Mouse (Mus musculus): ENCODE measurements around the gene Pigz. TPM values are rescaled to one million over a fixed set of nuclear protein-coding genes. Genes with fewer than 3 reads are reported as not detected.

Pigz gene
- polyA plus RNA-seq (2015; fragmentation: Nextera tagmentation; extraction: Ambion mirVana): 1.4 and 1.7 TPM in 2 replicates

DNA sequence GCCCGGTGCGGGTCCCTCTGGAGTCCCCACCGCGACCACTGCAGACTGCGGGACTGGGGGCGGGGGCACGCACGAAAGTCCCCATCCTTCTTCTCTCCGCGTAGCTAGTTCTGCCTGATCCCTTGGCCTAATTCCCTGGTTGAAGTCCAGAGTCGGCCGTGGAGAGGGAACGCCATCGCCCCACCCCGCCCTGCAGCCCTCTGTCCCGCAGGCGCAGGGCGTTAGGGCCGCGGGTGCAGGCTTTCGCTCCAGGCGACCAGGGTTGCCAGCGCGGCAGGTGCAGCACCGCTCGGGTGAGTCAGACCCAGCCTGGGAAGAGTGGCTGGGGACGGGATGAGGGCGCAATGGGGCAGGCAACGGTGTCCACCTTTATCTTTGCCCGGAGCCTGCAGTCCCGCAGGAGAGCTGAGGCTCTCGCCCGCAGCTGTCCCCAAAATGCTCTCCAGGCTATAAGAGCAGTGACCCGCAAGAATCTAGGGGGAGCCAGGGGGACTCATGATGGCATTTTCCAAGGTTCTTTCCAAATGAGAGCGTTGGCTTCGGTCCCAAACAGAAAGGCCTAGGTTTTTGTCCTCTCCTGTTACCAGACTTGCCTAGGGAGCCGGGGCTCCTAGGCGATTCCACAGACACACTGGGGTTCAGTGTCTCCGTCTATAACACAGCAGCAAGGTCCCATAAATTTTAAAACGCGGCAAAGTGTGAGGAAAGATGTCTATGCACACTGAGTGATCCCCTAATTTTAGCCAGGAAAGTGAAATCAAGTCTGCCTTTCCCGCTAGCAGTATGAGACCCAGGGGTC, at the start of gene Pigz:
Pigz (plus strand) TSS at position 101 of the 799 bp plus-strand sequence.
- TF ChIP-seq CTCF (IDR thresholded peaks at IDR 0.05; ENCODE audit: low read depth) (no peak), EP300 (optimal IDR thresholded peaks at IDR 0.05) (no peak)
- Histone ChIP-seq H3K9ac (ENCODE audit: low read length) (peak within 1 kb of the TSS; percentile 64), H3K27me3 (ENCODE audit: control insufficient read depth, insufficient read depth, low read length) (no peaks in the 10 kb centered on the region), H3K4me3 (ENCODE audit: low read depth, low read length) (peak within 1 kb of the TSS; percentile 52), H3K36me3 (ENCODE audit: control insufficient read depth, insufficient read depth, low read length) (no peaks in the 10 kb centered on the region), H3K4me2 (replicated peaks; ENCODE audit: low read depth) (peak within 1 kb of the TSS; percentile 83), H3K4me1 (replicated peaks; ENCODE audit: control insufficient read depth, insufficient read depth) (no peaks in the 10 kb centered on the region; the same call in 1 of the 2 replicates), H3K9me3 (ENCODE audit: control insufficient read depth, low read length) (no peaks in the 10 kb centered on the region), H3K27ac (replicated peaks) (peak within 1 kb of the TSS; percentile 78)
- ATAC-seq (ENCODE audit: low FRiP score, low TSS enrichment) (peak; percentile 35; the same call in 1 of the 2 replicates), DNase-seq (ENCODE audit: low spot score) (peak; percentile 67)
- WGBS: 10% methylated on average over 42 of the region's 42 CpGs

DNA sequence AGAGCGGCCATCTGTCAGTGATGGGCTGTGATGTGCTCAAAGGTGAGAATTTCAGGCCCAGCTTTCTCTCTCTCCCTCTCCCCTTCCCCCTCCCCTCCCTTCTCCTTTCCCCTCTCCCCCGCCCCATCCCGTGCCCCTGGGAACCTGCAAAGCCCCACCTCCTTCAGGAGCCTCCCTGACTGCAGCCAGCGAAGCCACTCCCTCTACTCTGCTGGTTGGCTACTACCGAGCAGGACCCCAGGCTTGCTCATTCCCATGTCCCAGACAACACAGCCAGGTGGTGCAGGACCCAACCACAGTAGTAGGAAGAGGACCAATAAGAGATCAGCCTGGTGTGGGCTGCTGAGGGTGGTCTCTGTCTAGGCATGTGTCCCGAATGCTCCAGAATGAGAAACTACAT, 49.7 kb upstream of the Pigz start:
- WGBS: 20% methylated on average over 6 of the region's 6 CpGs
- no peaks in the 10 kb centered on the region for H3K27me3 ChIP-seq (ENCODE audit: control insufficient read depth, insufficient read depth, low read length)
- H3K36me3 ChIP-seq (ENCODE audit: control insufficient read depth, insufficient read depth, low read length): no peaks in the 10 kb centered on the region
- H3K9ac ChIP-seq (ENCODE audit: low read length): no peak overlapping the region
- no peak overlapping the region for H3K4me2 ChIP-seq (replicated peaks; ENCODE audit: low read depth)
- no peak overlapping the region for H3K4me3 ChIP-seq (ENCODE audit: low read depth, low read length)
- no peaks in the 10 kb centered on the region for H3K9me3 ChIP-seq (ENCODE audit: control insufficient read depth, low read length)
- TF ChIP-seq EP300 (optimal IDR thresholded peaks at IDR 0.05): no peak
- TF ChIP-seq CTCF (IDR thresholded peaks at IDR 0.05; ENCODE audit: low read depth): no peak
- no peak overlapping the region for H3K27ac ChIP-seq (replicated peaks)
- DNase-seq (ENCODE audit: low spot score) (no peak), ATAC-seq (ENCODE audit: low FRiP score, low TSS enrichment) (no peak)
- no peaks in the 10 kb centered on the region for H3K4me1 ChIP-seq (replicated peaks; ENCODE audit: control insufficient read depth, insufficient read depth)

DNA sequence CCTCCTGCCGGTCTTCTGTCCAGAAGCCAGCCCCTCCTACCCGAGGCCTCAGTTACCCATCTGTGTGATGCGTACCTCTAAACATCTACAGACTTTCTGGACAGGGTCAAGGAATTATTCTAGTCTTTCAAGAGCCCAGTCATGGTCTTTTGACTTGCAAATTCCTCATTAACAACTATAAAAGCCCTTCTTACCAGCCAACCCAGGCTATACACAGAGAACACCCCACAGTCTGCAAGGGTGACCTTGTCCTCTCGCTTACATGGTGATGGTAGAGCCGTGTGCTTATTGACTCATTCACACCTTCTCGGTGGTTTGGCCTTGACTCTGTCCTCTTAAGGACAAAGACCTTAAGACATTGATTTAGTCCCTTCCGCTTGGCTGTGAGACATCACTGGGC, 42.7 kb upstream of the Pigz start:
- DNase-seq (ENCODE audit: low spot score): no peak
- 75% methylated on average over 7 of the region's 7 CpGs for WGBS
- TF ChIP-seq CTCF (IDR thresholded peaks at IDR 0.05; ENCODE audit: low read depth) (no peak), EP300 (optimal IDR thresholded peaks at IDR 0.05) (no peak)
- Histone ChIP-seq H3K4me1 (replicated peaks; ENCODE audit: control insufficient read depth, insufficient read depth) (no peaks in the 10 kb centered on the region), H3K4me3 (ENCODE audit: low read depth, low read length) (no peak overlapping the region), H3K27me3 (ENCODE audit: control insufficient read depth, insufficient read depth, low read length) (no peaks in the 10 kb centered on the region), H3K4me2 (replicated peaks; ENCODE audit: low read depth) (no peak overlapping the region), H3K9ac (ENCODE audit: low read length) (no peak overlapping the region), H3K27ac (replicated peaks) (no peak overlapping the region), H3K36me3 (ENCODE audit: control insufficient read depth, insufficient read depth, low read length) (no peaks in the 10 kb centered on the region), H3K9me3 (ENCODE audit: control insufficient read depth, low read length) (no peaks in the 10 kb centered on the region)
- ATAC-seq (ENCODE audit: low FRiP score, low TSS enrichment): no peak

DNA sequence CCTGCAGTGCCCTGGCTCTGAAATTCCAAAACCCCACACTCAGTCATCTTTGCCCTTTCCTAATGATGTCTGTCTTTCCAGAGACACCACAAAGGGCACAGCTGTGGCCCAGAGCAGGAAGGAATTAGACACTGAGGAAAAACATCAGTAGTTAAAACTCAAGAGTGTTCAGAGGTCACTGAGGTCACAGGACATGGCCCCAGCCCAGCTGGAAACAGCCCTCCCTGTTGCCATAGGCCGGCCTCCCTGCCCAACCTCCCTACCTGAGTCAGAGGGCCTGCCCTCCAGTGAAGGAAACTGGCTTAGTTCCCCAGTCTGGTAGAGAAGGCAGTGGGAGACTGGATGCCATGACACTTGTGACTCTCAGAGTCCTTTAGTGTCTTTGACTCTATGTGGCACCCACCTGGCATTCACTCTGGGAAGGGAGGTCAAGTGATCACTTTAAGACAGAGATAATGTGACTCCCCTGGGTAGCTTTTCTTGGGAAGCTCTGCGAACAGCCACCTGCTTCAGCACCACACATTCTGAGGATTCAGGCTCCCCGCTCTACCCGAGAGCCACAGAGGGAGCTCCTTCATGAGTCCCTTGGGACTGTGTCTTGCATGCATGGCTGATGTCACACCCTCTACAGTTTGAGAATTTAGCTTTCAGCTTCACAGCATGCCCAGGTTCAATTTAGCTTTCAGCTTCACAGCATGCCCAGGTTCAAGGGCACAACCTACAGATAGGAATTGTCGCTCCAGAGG, 40.1 kb upstream of the Pigz start:
- 76% methylated on average over 5 of the region's 5 CpGs for WGBS
- DNase-seq (ENCODE audit: low spot score) (no peak), ATAC-seq (ENCODE audit: low FRiP score, low TSS enrichment) (no peak)
- Histone ChIP-seq H3K9ac (ENCODE audit: low read length) (no peak overlapping the region), H3K4me1 (replicated peaks; ENCODE audit: control insufficient read depth, insufficient read depth) (no peaks in the 10 kb centered on the region), H3K4me2 (replicated peaks; ENCODE audit: low read depth) (no peak overlapping the region), H3K27me3 (ENCODE audit: control insufficient read depth, insufficient read depth, low read length) (no peaks in the 10 kb centered on the region), H3K4me3 (ENCODE audit: low read depth, low read length) (no peak overlapping the region), H3K9me3 (ENCODE audit: control insufficient read depth, low read length) (no peaks in the 10 kb centered on the region), H3K36me3 (ENCODE audit: control insufficient read depth, insufficient read depth, low read length) (no peaks in the 10 kb centered on the region), H3K27ac (replicated peaks) (no peak overlapping the region)
- TF ChIP-seq CTCF (IDR thresholded peaks at IDR 0.05; ENCODE audit: low read depth) (no peak), EP300 (optimal IDR thresholded peaks at IDR 0.05) (no peak)

DNA sequence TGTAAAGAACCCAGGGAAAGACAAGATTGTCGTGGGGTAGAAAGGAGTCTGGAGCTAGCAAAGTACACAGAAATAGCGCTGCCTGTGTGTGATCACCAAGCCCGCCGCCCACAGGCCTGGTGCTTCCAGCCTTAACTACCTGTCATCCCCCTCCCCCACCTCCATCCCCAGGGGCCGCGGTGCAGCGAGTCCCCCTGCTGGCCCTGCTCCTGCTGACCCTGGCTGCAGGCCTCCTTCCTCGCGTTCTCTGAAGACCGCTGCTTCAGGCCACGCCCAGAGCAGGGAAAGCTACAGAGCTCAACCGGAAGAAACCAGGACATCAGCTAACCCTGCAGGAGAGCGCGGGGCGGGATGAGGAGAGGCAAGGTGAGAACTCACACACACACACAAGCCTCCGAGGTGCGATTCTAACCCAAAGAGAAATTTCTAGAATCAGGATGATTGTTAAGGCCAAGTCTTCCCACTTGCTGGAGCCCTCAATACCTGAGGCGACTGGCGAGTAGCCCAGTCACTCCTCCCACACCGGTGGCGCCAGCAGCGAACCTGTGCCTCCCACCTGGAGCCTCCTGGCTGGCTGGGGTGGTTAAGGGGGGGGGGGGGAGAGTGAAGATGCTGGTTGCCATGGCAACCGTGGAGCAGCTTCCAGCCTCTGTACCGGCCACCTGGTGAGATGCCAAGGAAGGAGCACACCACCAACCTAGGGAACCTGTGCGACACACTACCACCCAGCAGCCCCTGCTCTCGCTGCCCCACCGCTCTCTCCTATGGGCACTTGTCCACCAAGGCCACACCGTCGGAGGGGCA, 36.5 kb upstream of the Pigz start:
- peak; percentile 59 for DNase-seq (ENCODE audit: low spot score)
- Histone ChIP-seq H3K9ac (ENCODE audit: low read length) (peak overlapping the region; percentile 23; the same call in 1 of the 2 replicates), H3K4me1 (replicated peaks; ENCODE audit: control insufficient read depth, insufficient read depth) (no peaks in the 10 kb centered on the region), H3K4me3 (ENCODE audit: low read depth, low read length) (peak overlapping the region; percentile 3; the same call in 1 of the 2 replicates), H3K27ac (replicated peaks) (no peak overlapping the region), H3K27me3 (ENCODE audit: control insufficient read depth, insufficient read depth, low read length) (no peaks in the 10 kb centered on the region), H3K36me3 (ENCODE audit: control insufficient read depth, insufficient read depth, low read length) (no peaks in the 10 kb centered on the region), H3K4me2 (replicated peaks; ENCODE audit: low read depth) (peak overlapping the region; percentile 47), H3K9me3 (ENCODE audit: control insufficient read depth, low read length) (no peaks in the 10 kb centered on the region)
- TF ChIP-seq CTCF (IDR thresholded peaks at IDR 0.05; ENCODE audit: low read depth): peak; percentile 55
- no peak for TF ChIP-seq EP300 (optimal IDR thresholded peaks at IDR 0.05)
- peak; percentile 63; the same call in 1 of the 2 replicates for ATAC-seq (ENCODE audit: low FRiP score, low TSS enrichment)
- 15% methylated on average over 29 of the region's 29 CpGs for WGBS
